Mouse (Mus musculus): ENCODE results near the gene Zfp36l1. TPM values are rescaled to one million over a fixed set of nuclear protein-coding genes. Genes with fewer than 3 reads are reported as not detected.

The Zfp36l1 gene
- 22.2 and 30.4 TPM in 2 replicates for polyA plus RNA-seq (2015; fragmentation: Nextera tagmentation; extraction: Ambion mirVana)

GRCm38 (mm10) chr12:80112852-80113551 lies at the start of gene Zfp36l1:
Gene Zfp36l1 (minus strand): TSS chr12:80113013.
- under 1% methylated on average over 40 of the region's 42 CpGs for WGBS (ENCODE audit: insufficient replicate concordance)
- Histone ChIP-seq H3K9ac (ENCODE audit: low read depth, low read length) (peak within 1 kb of the TSS; percentile 91), H3K9me3 (replicated peaks; ENCODE audit: control insufficient read depth, low read length) (no peaks in the 10 kb centered on the region), H3K27me3 (ENCODE audit: control insufficient read depth, insufficient read depth, low read depth, low read length) (no peaks in the 10 kb centered on the region), H3K36me3 (ENCODE audit: control insufficient read depth, insufficient read depth) (peaks cover 7% of the 10 kb centered on the region; the same call in 1 of the 2 replicates), H3K4me1 (ENCODE audit: control insufficient read depth, low read depth, low read length) (peaks cover 38% of the 10 kb centered on the region), H3K4me3 (ENCODE audit: low read depth, low read length) (peak within 1 kb of the TSS; percentile 82), H3K4me2 (ENCODE audit: low read depth, low read length) (peak within 1 kb of the TSS; percentile 99), H3K27ac (ENCODE audit: low read length) (peak within 1 kb of the TSS; percentile 97)
- ATAC-seq (ENCODE audit: low read depth): peak; percentile 53

DNA sequence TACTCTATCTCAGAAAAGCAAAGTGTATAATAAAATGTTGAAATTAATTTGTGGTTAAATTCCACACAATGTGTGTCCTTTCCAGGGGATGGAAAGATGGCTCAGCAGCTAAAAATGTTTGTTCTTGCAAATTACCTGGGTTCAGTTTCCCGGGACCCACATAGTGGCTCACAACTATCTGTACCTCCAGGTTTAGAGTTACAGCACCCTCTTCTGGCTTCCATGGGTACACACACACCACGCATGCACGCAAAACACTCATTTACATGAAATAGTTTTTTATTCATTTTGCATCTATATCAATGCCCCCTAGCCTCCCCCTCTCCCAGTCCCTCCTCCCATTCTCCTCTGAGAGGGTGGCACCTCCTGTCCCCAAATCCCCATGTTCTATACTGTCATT lies 49.6 kb upstream of the Zfp36l1 start:
- no peaks in the 10 kb centered on the region for H3K4me1 ChIP-seq (ENCODE audit: control insufficient read depth, low read depth, low read length)
- H3K36me3 ChIP-seq (ENCODE audit: control insufficient read depth, insufficient read depth): no peaks in the 10 kb centered on the region

DNA sequence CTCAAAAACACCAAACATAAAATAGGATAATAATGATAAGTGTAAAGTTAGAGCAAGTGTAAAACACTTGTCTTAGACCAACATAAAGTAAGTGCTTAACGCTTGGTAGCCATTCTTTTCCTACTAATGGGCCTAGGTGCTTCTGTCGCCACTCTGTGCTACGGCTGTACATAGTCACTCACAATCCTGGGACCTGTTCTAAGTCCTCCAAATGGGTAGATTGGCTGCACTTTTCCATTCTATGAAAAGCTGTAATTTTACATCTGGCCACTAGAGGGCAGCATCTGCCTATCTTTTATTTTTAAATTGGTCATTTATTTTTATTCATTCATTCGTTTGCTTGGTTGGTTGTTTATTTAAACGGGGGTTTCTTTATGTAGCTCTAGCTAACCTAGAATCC lies 44.9 kb upstream of the Zfp36l1 start:
- no peak overlapping the region for H3K27ac ChIP-seq (ENCODE audit: low read length)
- no peak overlapping the region for H3K4me3 ChIP-seq (ENCODE audit: low read depth, low read length)
- no peaks in the 10 kb centered on the region for H3K27me3 ChIP-seq (ENCODE audit: control insufficient read depth, insufficient read depth, low read depth, low read length)
- no peak overlapping the region for H3K9ac ChIP-seq (ENCODE audit: low read depth, low read length)
- H3K9me3 ChIP-seq (replicated peaks; ENCODE audit: control insufficient read depth, low read length): no peaks in the 10 kb centered on the region
- no peaks in the 10 kb centered on the region for H3K36me3 ChIP-seq (ENCODE audit: control insufficient read depth, insufficient read depth)
- H3K4me1 ChIP-seq (ENCODE audit: control insufficient read depth, low read depth, low read length): no peaks in the 10 kb centered on the region
- ATAC-seq (ENCODE audit: low read depth): no peak
- WGBS (ENCODE audit: insufficient replicate concordance): 6% methylated on average over 5 of the region's 5 CpGs
- H3K4me2 ChIP-seq (ENCODE audit: low read depth, low read length): no peak overlapping the region

More for the DNA sequence above, 49.6 kb upstream of the Zfp36l1 start:
- Histone ChIP-seq H3K27ac (ENCODE audit: low read length) (no peak overlapping the region), H3K27me3 (ENCODE audit: control insufficient read depth, insufficient read depth, low read depth, low read length) (no peaks in the 10 kb centered on the region), H3K9ac (ENCODE audit: low read depth, low read length) (no peak overlapping the region), H3K4me3 (ENCODE audit: low read depth, low read length) (no peak overlapping the region), H3K4me2 (ENCODE audit: low read depth, low read length) (no peak overlapping the region), H3K9me3 (replicated peaks; ENCODE audit: control insufficient read depth, low read length) (no peaks in the 10 kb centered on the region)
- WGBS (ENCODE audit: insufficient replicate concordance): 71% methylated on average over 3 of the region's 3 CpGs
- ATAC-seq (ENCODE audit: low read depth): no peak

DNA sequence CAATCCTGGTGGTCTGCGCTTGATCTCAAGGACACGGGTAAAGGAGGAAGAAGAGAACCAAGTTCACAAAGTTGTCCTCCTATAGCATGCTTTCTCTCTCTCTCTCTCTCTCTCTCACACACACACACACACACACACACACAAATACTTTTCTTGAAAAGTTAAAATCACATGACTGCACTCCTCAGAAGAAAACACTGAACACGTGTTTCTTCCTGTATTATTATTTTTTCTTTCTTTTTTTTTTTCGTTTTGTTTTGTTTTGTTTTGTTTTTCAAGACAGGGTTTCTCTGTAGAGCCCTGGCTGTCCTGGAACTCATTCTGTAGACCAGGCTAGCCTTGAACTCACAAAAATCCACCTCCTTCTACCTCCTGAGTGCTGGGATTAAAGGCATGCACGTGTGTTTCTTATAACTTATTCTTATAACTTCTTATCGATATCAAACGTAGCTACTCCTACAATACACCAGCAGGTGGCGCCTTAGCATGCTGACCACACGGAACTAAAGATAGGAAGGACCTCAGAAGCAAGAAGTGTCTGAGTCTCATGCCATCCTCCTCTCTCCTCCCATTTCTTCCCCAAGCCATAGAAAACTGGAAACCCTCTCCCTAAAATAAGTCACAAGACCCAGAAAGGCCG lies 41.0 kb upstream of the Zfp36l1 start:
- Histone ChIP-seq H3K9me3 (replicated peaks; ENCODE audit: control insufficient read depth, low read length) (no peaks in the 10 kb centered on the region), H3K4me1 (ENCODE audit: control insufficient read depth, low read depth, low read length) (peaks cover 3% of the 10 kb centered on the region; the same call in 1 of the 2 replicates), H3K27me3 (ENCODE audit: control insufficient read depth, insufficient read depth, low read depth, low read length) (no peaks in the 10 kb centered on the region), H3K36me3 (ENCODE audit: control insufficient read depth, insufficient read depth) (no peaks in the 10 kb centered on the region), H3K4me2 (ENCODE audit: low read depth, low read length) (no peak overlapping the region), H3K27ac (ENCODE audit: low read length) (no peak overlapping the region), H3K9ac (ENCODE audit: low read depth, low read length) (no peak overlapping the region), H3K4me3 (ENCODE audit: low read depth, low read length) (no peak overlapping the region)
- ATAC-seq (ENCODE audit: low read depth): no peak
- WGBS (ENCODE audit: insufficient replicate concordance): 33% methylated on average over 10 of the region's 10 CpGs

DNA sequence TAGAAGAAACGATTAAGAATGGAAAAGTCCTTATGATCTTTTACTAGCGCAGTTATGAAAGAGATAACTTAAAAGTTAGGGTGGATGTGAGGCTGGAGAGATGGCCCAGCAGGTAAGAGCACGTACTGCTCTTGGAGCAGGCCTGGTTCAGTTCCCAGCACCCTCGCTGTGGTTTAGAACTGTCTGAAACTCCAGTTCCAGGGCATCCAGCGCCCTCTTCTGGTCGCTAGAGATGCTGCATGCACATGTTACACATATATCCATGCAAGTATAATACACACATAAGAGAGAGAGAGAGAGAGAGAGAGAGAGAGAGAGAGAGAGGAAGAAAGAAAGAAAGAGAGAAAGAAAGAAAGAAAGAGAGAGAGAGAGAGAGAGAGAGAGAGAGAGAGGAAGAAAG lies 40.3 kb upstream of the Zfp36l1 start:
- WGBS (ENCODE audit: insufficient replicate concordance): 75% methylated on average over 6 of the region's 6 CpGs
- H3K27ac ChIP-seq (ENCODE audit: low read length): no peak overlapping the region
- H3K4me1 ChIP-seq (ENCODE audit: control insufficient read depth, low read depth, low read length): peaks cover 3% of the 10 kb centered on the region; the same call in 1 of the 2 replicates
- no peaks in the 10 kb centered on the region for H3K36me3 ChIP-seq (ENCODE audit: control insufficient read depth, insufficient read depth)
- no peak overlapping the region for H3K4me2 ChIP-seq (ENCODE audit: low read depth, low read length)
- no peak overlapping the region for H3K4me3 ChIP-seq (ENCODE audit: low read depth, low read length)
- H3K9me3 ChIP-seq (replicated peaks; ENCODE audit: control insufficient read depth, low read length): no peaks in the 10 kb centered on the region
- ATAC-seq (ENCODE audit: low read depth): no peak
- H3K27me3 ChIP-seq (ENCODE audit: control insufficient read depth, insufficient read depth, low read depth, low read length): no peaks in the 10 kb centered on the region
- H3K9ac ChIP-seq (ENCODE audit: low read depth, low read length): no peak overlapping the region

DNA sequence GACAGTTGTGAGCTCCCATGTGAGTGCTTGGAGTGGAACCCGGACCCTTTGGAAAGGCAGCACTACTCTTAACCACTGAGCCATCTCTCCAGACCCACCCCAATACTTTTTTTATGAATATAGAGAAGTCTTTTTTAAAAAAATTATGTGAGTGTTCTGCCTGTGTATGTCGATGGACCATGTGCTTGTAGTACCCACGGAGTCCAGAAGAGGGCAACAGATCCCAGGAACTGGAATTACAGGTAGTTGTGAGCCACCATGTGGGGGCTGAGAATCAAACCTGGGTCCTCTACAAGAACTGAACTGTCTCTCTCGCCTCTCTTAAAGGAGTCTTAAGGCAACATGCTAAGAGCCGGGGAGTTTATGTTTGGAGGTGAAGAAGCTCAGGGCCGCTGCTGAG lies 39.0 kb upstream of the Zfp36l1 start:
- H3K9ac ChIP-seq (ENCODE audit: low read depth, low read length): no peak overlapping the region
- ATAC-seq (ENCODE audit: low read depth): no peak
- H3K27me3 ChIP-seq (ENCODE audit: control insufficient read depth, insufficient read depth, low read depth, low read length): no peaks in the 10 kb centered on the region
- no peak overlapping the region for H3K4me3 ChIP-seq (ENCODE audit: low read depth, low read length)
- no peak overlapping the region for H3K27ac ChIP-seq (ENCODE audit: low read length)
- H3K4me2 ChIP-seq (ENCODE audit: low read depth, low read length): no peak overlapping the region
- H3K4me1 ChIP-seq (ENCODE audit: control insufficient read depth, low read depth, low read length): peaks cover 5% of the 10 kb centered on the region
- no peaks in the 10 kb centered on the region for H3K36me3 ChIP-seq (ENCODE audit: control insufficient read depth, insufficient read depth)
- WGBS (ENCODE audit: insufficient replicate concordance): 77% methylated on average over 6 of the region's 6 CpGs
- H3K9me3 ChIP-seq (replicated peaks; ENCODE audit: control insufficient read depth, low read length): no peaks in the 10 kb centered on the region

DNA sequence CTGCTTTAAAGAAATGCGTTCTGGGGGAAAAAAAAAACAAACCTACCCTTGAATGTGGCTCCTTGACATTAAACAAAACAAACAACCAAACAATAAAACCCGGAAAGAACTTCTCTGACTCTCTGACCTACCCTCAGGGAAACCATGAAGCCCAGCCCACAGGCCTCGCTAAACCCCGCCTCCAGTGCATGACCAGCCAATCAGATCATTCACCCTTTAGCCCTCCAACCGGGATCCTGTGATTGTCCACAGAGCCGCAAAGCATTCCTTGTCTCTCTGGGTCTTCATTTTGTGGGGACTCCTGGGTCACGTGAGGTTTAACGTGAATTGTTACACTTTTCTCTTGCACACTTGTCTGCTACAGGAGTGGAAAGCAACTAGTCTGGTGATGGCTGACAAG lies 37.8 kb upstream of the Zfp36l1 start:
- peak overlapping the region; percentile 58 for H3K4me2 ChIP-seq (ENCODE audit: low read depth, low read length)
- peak overlapping the region; percentile 33 for H3K4me3 ChIP-seq (ENCODE audit: low read depth, low read length)

DNA sequence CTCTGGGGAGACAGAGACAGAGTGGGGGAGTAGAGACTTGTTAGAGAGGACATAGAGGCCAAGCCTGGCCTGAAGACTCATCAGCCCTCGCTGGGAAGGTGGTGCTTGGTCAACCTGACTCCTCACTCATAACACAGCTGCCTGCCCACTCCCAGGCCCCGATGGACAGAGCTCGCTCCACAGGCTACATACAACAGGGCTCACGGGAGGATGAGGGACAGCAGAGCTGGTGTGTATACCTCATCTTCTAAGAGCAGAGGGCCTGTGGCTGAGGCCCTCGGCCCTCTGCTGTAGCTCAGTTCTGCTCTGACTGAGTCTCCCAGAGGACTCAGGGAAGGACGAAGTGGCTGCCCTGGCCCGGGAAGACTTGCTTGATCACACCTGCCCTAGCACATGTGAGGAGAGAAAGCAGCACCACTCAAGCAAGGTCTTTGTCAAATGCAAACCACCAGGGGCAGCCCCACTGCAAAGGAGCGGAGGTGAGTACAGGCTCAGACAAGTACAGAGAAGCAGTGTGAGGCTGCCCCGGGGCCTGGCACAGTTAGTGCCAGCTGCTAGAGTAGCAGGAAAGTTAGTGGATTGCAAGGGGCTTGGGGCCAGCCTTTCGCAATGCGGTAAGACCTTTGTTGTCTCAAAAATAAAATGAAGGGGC lies 34.9 kb upstream of the Zfp36l1 start:
- Histone ChIP-seq H3K27me3 (ENCODE audit: control insufficient read depth, insufficient read depth, low read depth, low read length) (no peaks in the 10 kb centered on the region), H3K9ac (ENCODE audit: low read depth, low read length) (no peak overlapping the region), H3K9me3 (replicated peaks; ENCODE audit: control insufficient read depth, low read length) (no peaks in the 10 kb centered on the region), H3K4me1 (ENCODE audit: control insufficient read depth, low read depth, low read length) (peaks cover 9% of the 10 kb centered on the region), H3K4me2 (ENCODE audit: low read depth, low read length) (no peak overlapping the region), H3K36me3 (ENCODE audit: control insufficient read depth, insufficient read depth) (no peaks in the 10 kb centered on the region), H3K4me3 (ENCODE audit: low read depth, low read length) (no peak overlapping the region), H3K27ac (ENCODE audit: low read length) (no peak overlapping the region)
- no peak for ATAC-seq (ENCODE audit: low read depth)
- WGBS (ENCODE audit: insufficient replicate concordance): 75% methylated on average over 11 of the region's 11 CpGs

More for the DNA sequence above, 37.8 kb upstream of the Zfp36l1 start:
- Histone ChIP-seq H3K27ac (ENCODE audit: low read length) (no peak overlapping the region), H3K4me1 (ENCODE audit: control insufficient read depth, low read depth, low read length) (peaks cover 9% of the 10 kb centered on the region), H3K9me3 (replicated peaks; ENCODE audit: control insufficient read depth, low read length) (no peaks in the 10 kb centered on the region), H3K27me3 (ENCODE audit: control insufficient read depth, insufficient read depth, low read depth, low read length) (no peaks in the 10 kb centered on the region), H3K9ac (ENCODE audit: low read depth, low read length) (no peak overlapping the region), H3K36me3 (ENCODE audit: control insufficient read depth, insufficient read depth) (no peaks in the 10 kb centered on the region)
- WGBS (ENCODE audit: insufficient replicate concordance): 27% methylated on average over 8 of the region's 8 CpGs
- peak; percentile 61; the same call in 1 of the 2 replicates for ATAC-seq (ENCODE audit: low read depth)
